Mouse (Mus musculus): Measurements from ENCODE around the gene 4930539E08Rik.

4930539E08Rik gene

DNA sequence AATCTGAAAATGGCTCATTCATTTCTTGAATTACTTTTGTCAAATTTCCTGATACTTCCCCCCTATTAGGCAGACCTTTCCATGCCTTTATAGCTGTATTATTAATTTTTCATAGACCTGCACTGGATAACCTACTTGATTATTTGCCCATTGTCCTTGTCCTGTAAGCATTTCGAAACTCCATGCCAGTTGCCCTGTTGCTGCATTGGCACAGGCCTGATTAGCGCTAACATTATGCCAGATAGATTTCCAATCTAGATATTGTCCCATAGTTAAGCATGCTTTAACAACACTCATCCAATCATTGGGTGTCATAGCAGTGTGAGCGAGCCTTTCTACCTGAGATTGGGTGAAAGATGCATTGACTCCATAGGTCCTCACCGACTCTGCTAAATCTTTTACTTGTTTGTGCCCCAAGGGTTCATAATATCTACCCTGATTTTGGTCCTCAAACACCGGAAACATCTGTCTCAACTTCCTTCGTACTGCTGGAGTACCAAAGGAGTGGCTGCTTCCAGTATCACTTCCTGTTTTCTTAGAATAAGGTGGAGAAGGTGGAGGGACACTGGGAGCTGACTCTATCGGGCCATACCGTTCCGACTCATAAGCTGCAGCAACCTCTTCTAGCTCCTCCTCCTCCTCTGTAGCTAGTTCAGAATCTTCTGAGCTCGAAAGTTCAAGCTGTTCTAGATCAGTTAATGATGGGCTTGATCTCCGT is 20.9 kb downstream of the 4930539E08Rik start:
- DNase-seq: no peak

DNA sequence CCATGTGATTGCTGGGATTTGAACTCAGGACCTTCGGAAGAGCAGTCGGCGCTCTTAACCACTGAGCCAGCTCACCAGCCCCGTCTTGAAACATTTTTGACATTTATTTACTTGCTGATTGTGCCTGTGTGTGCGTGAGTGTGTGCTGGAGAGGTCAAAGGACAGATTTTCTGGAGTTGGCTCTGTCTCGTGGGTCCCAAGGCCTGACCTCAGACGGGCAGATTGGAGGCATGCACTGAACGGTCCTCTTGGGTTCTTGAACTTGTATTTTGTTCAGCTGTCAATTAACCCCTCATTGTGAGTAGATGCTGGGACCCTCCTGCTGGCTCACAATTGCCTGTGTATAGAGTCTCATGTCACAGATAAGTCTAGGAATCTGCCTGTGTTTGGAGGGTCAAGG is 28.9 kb downstream of the 4930539E08Rik start:
- DNase-seq: no peak

DNA sequence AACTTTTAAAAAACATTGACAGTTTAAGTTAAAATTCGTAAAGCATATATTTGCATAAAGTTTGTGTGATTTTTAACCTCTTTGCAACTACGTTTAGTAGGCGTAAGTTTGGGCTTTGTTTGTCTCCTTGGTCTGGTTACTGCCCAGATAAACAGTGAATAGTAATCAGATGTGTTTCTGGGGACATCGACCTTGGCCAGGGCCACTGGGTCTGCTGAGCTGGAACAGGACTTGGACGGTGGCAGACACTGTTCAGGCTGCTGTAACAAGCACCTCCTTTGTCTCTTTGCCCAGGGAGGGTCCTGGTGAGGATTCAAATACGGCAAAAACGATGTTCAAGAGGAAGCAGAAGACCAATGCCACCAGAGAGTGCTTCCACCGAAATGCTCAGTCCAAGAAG is 29.9 kb downstream of the 4930539E08Rik start:
- no peak for DNase-seq

DNA sequence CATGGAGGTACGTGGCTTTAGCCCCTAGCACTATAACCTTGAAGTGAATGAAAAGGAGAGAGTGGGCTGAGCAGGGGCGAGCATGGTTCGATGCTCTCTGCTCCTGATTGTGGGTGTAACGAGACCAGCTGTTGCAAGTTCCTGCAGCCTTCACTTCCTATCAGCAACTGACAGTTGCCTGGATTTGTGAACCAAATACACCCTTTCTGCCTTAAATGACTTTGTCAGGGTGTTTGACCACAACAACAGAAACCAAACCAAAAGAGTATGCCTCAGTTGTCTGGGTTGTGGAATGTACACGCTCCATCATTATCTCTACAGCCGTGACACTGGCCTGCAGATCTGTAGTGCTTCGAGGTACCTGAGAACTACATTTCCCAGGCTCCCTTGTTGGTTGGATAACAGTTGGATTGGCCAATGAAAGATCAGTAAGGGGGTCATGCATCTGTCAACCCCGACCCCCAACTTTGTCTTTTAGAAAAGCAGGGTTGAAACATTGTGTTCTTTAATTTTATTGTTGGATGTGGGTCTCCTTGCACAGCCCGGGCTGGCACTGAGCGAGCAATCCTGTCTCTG is 31.1 kb downstream of the 4930539E08Rik start:
- DNase-seq: peak; percentile 31

DNA sequence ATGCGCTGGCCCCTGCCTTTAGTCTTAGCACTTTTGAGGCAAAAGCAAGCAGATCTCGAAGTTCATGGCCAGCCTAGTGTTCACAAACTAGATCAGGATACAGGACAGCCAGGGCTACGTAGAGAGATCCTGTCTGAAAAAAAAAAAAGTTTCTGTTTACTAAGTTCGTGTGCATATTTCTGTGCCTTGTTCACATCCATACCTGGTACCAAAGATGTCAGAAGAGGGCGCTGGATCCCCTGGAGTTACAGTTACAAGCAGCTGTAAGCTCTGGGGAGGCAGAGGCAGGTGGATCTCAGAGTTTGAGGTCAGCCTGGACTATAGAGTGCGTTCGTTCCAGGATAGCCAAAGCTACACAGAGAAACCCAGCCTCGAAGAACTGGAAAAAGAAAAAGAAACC is 32.3 kb downstream of the 4930539E08Rik start:
- peak; percentile 36 for DNase-seq

DNA sequence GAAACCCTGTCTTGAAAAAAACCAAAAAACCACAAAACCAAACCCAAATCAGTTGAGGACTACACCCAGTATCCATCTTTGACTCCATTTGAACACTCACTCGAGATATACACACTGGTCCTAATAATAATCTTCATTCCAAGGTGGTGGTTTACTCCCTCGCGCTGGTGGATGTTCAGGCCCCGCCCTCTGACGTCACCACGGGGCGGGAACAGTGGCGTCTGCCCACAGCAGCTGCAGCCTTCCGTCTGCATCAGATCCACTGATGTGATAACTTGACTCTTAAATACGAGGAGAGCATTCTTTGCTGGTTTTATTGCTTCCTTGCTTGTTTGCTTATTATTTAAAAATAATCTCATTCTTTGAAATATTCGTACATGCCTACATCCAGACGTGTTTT is 32.8 kb downstream of the 4930539E08Rik start:
- peak; percentile 86 for DNase-seq

DNA sequence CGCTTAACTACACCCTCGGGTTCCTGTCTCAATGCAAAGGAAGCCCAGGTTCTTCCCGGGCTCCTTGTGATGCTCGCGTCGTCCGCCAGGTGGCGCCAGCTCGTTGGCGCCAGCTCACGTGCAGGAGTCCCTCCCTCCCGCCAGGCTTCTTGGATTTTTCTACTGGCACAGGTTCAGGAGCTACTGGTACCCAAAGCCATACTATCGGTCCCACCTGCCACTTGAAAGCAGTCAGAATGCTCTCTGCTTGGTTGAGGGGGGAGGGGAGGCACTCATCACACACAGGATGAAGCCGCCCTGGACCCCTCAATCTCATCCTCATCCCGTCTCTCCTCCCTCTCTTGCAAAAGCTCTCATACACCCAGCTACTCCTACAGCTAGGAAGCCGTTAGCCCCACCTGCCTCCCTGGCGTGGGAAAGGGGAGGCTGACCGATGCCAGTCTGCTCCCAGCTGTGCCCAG is 35.2 kb downstream of the 4930539E08Rik start:
- DNase-seq: peak; percentile 82

DNA sequence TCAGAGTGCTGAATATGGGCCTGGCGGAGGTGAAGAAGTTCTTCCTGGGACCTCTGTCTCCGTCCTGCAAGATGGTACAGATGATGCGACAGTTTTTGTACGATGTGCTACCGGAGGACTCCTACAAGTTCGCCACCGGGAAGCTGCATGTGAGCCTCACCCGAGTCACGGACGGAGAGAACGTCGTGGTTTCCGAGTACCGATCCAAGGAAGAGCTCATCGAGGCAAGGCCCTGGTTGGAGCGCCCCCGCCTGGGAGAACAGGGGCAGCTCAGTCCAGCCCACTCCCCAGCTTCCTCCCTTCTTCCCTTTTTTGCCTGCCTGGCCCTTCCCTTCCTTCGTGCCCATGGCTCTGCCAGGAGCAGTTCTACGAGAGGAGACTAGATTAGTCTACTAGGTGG is 38.3 kb downstream of the 4930539E08Rik start:
- DNase-seq: peak; percentile 53

DNA sequence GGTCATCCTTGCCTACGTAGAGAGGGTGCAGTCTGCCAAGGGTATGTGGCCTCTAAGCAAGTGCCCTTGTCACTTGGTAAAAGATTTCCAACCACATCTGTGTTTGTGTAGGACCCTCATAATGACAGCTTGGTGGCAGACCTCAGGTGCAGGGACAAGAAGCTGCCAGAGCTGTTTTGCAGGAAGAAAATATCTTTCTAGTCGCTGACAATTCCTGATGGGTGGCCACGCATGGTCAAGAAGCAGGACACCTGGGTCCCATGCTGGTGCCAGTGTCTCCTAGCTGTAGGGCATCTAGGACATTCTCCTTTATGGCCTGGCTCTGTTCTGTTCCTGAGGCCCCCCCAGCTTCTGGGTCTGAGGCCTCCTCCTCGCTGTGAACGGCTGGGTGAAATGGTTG is 38.8 kb downstream of the 4930539E08Rik start:
- DNase-seq: no peak

DNA sequence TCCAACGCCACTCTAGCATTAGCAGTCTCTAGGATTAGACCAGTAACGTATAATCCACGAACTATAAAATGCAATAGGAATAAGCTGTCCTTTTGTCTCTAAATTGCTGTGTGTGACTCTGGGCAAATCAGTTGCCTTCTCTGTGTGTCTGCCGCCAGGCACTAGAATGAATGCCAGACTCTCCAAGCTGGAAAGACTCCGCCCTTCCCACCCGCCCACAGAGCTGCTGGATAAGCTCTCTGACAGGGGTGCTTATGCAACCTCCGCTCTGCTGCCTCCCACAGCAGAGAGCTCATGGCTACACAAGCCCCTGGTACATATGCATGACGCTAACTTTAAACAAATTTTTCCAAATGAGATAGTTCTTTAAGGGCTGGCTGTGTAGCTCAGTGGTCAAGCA is 39.8 kb downstream of the 4930539E08Rik start:
- no peak for DNase-seq

DNA sequence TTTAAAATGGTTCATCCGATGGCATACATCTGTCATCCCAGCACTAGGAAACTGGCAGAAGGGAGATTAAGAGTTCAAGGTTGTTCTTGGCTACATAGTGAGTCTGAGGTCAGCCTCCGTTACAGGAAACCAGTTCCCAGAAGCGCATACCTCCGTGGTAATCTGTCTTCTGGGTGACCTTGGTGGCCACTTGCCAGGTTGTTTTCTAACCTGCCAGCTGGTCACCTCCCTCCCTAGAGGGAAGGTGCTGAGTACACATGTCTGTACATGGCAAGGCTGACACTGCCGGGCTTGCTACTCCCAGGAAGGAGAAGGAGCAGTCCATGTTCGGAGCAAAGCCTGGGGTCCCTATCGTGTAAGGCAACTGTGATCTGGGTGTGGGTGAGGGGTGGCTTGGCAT is 40.3 kb downstream of the 4930539E08Rik start:
- DNase-seq: no peak

DNA sequence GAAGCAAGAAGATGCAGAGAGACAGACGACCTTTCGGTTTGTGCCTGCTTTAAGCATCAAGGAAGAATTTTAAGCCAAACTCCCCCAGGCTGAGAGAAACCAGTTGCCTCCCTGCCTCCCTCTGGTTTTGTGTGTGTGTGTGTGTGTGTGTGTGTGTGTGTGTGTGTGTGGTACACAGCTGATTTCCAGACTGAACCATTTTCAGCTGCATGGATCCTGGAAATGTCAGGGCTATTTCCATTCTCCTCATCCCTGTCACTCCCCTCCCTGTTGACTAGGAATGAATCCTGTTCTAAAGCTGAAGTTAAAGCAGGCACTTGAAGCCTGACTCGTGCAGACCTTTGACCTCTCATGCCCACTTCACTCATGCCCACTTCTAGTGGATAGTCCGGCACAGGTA is 40.9 kb downstream of the 4930539E08Rik start:
- no peak for DNase-seq

DNA sequence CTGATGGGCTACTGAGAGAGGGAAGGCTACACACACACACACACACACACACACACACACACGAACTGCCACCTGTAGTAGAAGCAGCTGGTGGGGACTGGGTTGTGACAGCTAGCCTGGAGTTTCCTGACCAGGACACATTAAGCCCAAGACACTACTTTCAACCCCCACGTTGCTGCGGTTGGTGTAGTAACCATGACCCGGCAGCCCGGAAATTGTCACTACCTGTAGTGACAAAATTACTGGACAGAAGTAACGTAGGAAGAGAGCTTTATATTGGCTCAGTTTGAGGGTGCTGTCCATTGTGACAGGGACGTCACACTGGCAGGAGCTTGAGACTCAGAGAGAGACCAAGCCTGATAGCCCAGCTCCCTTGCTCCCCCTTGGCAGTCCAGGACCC is 42.8 kb downstream of the 4930539E08Rik start:
- DNase-seq: no peak

DNA sequence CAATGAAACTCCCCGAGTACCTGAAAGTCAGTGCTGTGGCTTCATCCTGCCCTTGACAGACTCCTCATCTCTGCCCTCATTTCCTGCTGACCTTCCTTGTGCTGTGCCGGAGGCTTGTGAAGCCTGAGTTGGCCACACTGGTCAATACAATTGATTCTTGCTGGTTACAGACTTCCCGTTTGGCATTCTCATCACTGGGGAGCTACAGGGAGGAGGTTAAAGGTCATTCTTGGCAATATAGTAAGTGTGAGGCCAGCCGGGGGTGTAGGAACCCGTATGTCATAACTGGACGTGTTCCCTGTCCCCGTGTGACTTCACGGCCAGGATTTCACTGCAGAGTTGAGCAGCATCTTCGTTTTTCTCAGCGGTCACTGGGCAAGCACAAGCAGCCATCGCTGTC is 43.3 kb downstream of the 4930539E08Rik start:
- DNase-seq: no peak

DNA sequence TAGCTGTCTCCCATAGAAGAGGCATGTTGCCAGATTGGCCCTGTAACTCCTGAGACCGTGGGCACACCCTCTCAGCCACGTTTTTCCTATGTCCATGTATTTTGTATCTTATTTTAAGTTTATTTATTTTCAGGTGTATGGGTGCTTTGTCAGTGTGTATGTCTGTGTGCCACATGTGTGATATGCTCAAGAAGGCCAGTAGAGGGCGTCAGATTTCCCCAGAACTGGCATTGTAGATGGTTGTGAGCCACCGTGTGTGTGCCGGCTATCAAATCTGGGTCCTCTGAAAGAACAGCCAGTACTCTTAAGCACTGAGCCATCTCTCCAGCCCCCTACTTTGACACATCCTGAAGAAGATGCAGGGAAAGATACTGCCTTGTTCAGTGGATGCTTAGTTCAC is 44.7 kb downstream of the 4930539E08Rik start:
- no peak for DNase-seq

DNA sequence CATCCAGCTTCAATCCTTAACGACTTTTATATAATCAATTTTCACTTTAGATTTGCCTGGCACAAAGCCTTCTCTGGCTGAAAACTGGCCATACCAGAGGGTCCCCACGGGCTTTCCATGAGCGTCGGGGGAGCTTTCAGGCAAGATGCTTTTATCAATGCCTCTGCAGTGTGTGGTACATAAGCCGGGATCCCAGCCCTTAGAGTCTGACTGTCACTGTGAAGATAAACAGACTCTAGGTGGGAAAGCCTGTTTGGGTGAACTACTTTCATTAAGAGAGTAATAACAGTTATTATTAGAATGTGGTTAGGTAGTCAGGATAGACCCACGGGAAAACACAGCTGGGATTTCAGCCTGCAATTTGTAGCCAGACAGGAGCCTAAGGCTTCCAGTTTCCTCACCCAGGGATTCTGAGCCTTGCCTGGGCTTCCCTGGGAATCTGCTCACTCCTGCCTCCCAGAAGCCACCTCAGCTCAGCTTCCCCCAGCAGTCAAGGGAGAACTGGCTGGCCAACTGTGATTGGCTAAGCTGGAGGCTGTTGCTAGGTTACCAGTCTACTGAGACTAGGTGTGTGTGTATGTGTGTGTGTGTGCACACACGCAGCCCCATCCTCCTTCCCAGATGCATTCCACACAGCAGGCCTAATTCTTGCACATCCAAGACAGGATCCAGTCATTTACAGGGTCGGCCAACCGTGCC is 45.6 kb downstream of the 4930539E08Rik start:
- no peak for DNase-seq

DNA sequence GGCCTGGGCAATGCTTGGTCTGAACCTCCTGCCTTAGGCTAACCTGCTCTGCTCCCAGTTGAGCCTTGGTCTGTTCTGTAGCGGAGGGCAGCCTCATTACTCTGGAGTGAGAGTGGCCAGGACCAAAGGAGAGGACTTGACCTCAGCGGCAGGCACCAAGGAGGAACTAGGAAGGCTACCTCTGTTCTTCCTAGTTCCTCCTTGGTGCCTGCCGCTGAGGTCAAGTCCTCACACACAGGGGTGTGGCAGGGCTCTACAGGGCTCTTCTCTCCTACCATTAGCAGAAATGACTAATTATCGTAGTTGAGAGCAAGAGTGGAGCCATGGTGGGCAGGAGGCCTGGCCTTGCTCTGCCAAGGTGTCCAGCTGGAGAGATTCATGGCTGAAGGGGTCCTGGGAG is 47.7 kb downstream of the 4930539E08Rik start:
- no peak for DNase-seq

DNA sequence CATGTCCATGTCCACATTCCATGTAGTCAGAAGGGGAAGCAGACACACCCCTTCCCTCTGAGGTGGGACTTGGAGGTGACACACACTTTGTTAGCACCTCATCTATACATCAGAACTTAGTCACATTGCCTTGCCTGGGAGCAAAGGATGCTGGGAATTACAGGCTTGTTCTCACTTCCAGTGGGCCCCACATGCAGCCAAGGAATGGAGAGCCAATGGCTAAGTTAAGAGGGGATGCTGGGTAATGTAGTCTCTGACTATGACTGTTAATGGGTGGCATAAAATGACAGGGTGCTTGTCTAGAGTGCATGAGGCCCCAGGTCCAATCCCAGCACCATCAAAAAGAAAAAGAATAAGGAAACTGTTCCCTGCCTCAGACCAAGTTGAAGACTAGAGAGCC is 48.2 kb downstream of the 4930539E08Rik start:
- DNase-seq: no peak

DNA sequence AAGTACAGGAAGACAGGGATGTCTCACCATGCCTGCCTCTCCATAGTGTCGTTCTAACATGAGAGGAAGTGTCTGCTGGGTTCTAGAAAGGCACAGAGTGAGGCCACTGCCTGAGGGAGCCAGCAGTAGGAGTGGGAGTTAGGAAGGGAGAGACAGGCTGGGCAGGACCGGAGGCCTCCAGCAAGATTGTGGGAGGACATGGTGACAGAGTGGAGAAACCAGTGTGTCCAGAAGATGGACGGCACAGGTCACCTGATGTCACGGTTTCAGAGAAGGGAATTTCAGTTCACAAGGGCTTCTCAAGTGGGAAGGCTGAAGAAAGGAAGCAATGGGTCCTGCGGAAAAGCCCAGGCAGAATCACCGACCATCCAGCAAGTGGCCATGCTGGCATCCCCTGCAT is 50.7 kb downstream of the 4930539E08Rik start:
- DNase-seq: no peak

DNA sequence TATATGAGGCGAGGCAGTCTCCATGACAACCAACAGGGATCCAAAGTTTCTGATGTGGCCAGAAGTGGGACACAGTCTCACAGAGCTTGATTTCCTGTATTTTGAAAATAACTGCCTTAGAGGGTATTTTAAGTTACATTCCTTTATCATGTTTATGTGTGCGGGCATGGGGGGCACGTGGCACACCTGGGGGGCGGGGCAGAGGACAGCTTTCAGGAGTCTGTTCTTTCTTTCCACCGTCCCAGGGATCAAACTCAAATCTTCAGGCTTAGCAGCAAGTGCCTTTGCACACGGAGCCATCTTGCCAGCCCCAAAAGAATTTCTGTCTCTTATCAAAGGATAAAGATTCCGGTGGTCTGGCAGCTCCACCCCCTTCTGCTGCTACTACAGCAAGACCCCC is 51.2 kb downstream of the 4930539E08Rik start:
- DNase-seq: peak; percentile 65

DNA sequence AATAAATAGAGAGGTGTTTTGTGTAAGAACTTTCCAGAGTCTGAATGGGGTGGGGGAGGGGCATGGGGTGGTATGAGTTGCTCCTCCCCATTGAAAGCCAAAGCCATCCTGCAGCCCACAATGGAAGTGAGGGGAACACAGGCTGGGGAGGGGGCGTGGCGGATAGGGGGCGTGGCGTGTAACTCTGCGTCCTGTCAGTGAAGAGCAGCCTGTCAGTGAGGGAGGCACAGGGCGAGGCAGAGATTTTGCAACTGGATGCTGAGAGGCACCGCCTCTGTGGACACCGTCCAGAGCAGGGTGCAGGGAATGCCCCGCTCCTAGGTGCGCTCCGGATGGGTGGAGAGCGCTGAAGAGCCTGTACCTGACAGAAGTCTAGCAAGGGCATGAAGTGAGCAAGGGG is 56.9 kb downstream of the 4930539E08Rik start, which contains the start of gene Pnpla1:
TSS of gene Pnpla1 (plus strand) at position 207 of the 400 bp plus-strand sequence.
- peak; percentile 46 for DNase-seq

DNA sequence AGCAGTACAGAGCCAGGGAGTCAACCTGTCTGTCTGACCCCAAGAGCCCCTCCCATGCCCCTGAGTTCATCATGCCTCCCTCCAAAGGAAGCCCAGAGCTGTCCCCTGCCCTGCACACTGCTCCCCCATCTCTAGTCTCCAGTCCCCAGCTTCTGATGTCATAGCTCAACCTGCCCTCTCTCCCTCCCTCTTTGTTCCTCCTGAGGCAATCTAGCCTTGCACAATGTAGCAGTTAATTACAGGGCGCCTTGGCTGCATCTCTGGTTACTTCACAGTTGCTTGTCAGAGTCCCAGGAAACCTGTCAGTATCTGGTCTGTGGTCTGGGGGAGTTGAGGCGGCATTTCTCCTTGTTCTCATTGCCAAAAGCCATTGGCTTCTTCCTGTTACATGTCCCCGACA is 59.1 kb downstream of the 4930539E08Rik start:
- no peak for DNase-seq

DNA sequence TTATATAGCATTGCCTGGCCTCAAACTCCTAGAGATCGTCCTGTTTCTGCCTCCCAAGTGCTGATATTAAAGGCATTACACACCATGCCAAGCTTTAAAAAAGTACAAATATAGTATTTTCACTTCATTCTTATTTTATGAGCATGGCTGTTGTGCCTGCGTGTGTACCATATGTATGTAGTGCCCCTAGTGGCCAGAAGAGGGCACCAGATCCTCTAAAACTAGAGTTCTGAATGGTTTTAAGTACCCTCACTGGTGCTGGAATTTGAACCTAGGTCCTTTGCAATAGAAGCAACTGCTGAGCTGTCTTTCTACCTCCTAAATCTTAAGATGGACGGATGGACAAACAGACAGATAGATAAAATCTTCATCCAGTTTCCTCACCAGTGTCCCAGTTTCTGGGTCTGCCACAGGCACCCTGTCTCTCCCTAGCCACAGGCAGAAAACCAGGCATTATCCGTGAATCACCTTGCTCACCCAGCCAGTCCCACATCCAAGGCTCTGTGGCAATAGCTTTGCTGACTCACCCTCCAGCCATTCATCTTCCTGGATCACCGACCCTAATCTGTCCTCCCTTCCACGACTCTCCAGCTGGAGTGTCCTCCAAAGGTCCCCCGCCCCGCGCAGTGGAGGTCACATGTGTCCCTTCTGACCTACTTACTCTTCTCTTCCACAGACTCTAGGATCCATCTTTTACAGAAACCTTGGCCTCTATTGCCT is 59.8 kb downstream of the 4930539E08Rik start:
- peak; percentile 69 for DNase-seq
